ENCODE assay signal across 9 mouse cellular contexts in the genomic region with DNA sequence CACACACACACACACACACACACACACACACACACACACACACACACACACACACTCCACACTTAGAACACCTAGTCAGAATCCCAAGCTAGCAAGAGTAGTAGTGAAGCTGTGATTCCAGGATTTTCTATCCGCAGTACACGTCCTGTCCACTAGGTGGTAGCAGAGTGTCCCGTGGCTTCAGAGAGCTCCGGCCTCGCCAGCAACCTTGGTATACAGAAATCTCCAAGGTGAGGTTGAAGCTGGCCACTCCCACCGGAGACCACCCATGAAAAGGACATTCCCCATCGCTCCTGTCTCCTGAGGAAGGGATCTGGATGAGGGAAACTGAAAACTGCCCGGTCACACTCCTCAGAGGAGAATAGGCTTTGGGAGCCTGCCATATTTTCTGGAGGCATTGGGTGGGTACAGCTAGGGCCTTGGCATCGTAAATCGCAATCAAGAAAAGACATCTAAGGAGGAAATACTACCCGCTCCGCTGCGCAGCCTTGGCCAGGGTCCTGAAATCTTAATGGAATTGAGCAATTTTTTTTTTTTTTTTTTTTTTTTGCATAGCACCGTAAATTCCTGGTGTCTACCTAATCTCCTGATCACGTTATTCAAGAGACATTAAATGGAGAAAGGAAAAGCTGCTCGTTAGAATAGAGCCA.
A peak's percentile ranks its signal among the peaks of the same experiment; 100 is the strongest.
DNase-seq lines count a peak whose midpoint lies in the region; ATAC-seq and TF ChIP-seq lines count a peak whose summit lies in the region.
"Had no signal": no experiment of that assay in that cellular context is flagged by ENCODE, and none has a peak within 500 bp of the region (broad histone marks: within the 10 kb centered on the region; RNA-seq: fewer than 3 reads in every experiment).

No protein-coding gene starts in this region.

- ATAC-seq in forebrain, embryonic 14.5 days: no peak
- ATAC-seq in forebrain, embryonic 12.5 days (ENCODE audit: low FRiP score): no peak
- ATAC-seq in stomach, postnatal 0 days (ENCODE audit: low FRiP score, low TSS enrichment): no peak

- intact Hi-C loops in gastrocnemius, adult 2 months (cut with DNase I): loop anchor here (2.0 to 5.0 kb wide), 2 partner anchors 124 to 569 kb away; no protein-coding TSS in a partner anchor

- H3K4me2 ChIP-seq in forebrain, embryonic 14.5 days (ENCODE audit: low read length): no peak overlapping the region
- no peak overlapping the region for H3K4me2 ChIP-seq in forebrain, embryonic 12.5 days
- H3K4me2 ChIP-seq in stomach, postnatal 0 days (replicated peaks; ENCODE audit: low read depth): no peak overlapping the region
- H3K4me2 ChIP-seq: lung, embryonic 15.5 days had no signal

- H3K9me3 ChIP-seq in forebrain, embryonic 14.5 days (replicated peaks; ENCODE audit: control insufficient read depth, low read length): no peaks in the 10 kb centered on the region
- no peaks in the 10 kb centered on the region for H3K9me3 ChIP-seq in forebrain, embryonic 12.5 days
- no peaks in the 10 kb centered on the region for H3K9me3 ChIP-seq in stomach, postnatal 0 days (ENCODE audit: control insufficient read depth, low read length)
- H3K9me3 ChIP-seq: lung, embryonic 15.5 days had no signal

- H3K27ac ChIP-seq in forebrain, embryonic 14.5 days (ENCODE audit: low read depth, low read length): no peak overlapping the region
- no peak overlapping the region for H3K27ac ChIP-seq in forebrain, embryonic 12.5 days
- H3K27ac ChIP-seq in gastrocnemius, adult 2 months: no peak overlapping the region
- no peak overlapping the region for H3K27ac ChIP-seq in layer of hippocampus, adult 2 months
- no peak overlapping the region for H3K27ac ChIP-seq in stomach, postnatal 0 days (replicated peaks)
- H3K27ac ChIP-seq: lung, embryonic 15.5 days had no signal

- no peaks in the 10 kb centered on the region for H3K36me3 ChIP-seq in forebrain, embryonic 14.5 days (ENCODE audit: control insufficient read depth, insufficient read depth, low read length)
- H3K36me3 ChIP-seq in forebrain, embryonic 12.5 days (replicated peaks): no peaks in the 10 kb centered on the region
- no peaks in the 10 kb centered on the region for H3K36me3 ChIP-seq in stomach, postnatal 0 days (ENCODE audit: control insufficient read depth, insufficient read depth, low read length)
- H3K36me3 ChIP-seq: lung, embryonic 15.5 days had no signal

- no peak for TF ChIP-seq EP300 in stomach, postnatal 0 days (optimal IDR thresholded peaks at IDR 0.05)

- peak; percentile 71 for DNase-seq in forebrain, embryonic 14.5 days (ENCODE audit: low spot score)
- peak; percentile 11 for DNase-seq in CD4-positive helper T cell, adult 2 months (ENCODE audit: low read depth, low spot score)
- peak; percentile 18 for DNase-seq in c-Kit-positive CD71-positive TER-119-positive erythroid progenitor cells, embryonic 14.5 days (ENCODE audit: low spot score)
- DNase-seq in gastrocnemius, adult 2 months: peak; percentile 59
- peak; percentile 55 to 77 for DNase-seq in layer of hippocampus, adult 2 months (ENCODE audit: low spot score in 2 of 2)
- DNase-seq in lung, postnatal 25 days (ENCODE audit: low spot score): peak; percentile 19
- DNase-seq in stomach, postnatal 0 days (ENCODE audit: low spot score): peak; percentile 65

- peak; percentile 78 for TF ChIP-seq CTCF in gastrocnemius, adult 2 months (IDR thresholded peaks at IDR 0.05)
- peak; percentile 80 for TF ChIP-seq CTCF in layer of hippocampus, adult 2 months (conservative IDR thresholded peaks at IDR 0.05)
- TF ChIP-seq CTCF in stomach, postnatal 0 days (IDR thresholded peaks at IDR 0.05; ENCODE audit: low read depth): peak; percentile 92

- H3K4me1 ChIP-seq in forebrain, embryonic 14.5 days (ENCODE audit: control insufficient read depth, insufficient read depth, low read length): peaks cover 2% of the 10 kb centered on the region; the same call in 1 of the 2 replicates
- H3K4me1 ChIP-seq in forebrain, embryonic 12.5 days: peaks cover 21% of the 10 kb centered on the region
- no peaks in the 10 kb centered on the region for H3K4me1 ChIP-seq in stomach, postnatal 0 days (replicated peaks; ENCODE audit: control insufficient read depth, insufficient read depth)
- H3K4me1 ChIP-seq: lung, embryonic 15.5 days had no signal

- WGBS in forebrain, embryonic 14.5 days: 28% methylated on average over 16 of the region's 16 CpGs
- WGBS in forebrain, embryonic 12.5 days: 38% methylated on average over 16 of the region's 16 CpGs
- 30% methylated on average over 16 of the region's 16 CpGs for WGBS in stomach, postnatal 0 days

- peaks cover 5% of the 10 kb centered on the region; the same call in 1 of the 2 replicates for H3K27me3 ChIP-seq in forebrain, embryonic 14.5 days (replicated peaks; ENCODE audit: control insufficient read depth, insufficient read depth, low read length)
- H3K27me3 ChIP-seq in forebrain, embryonic 12.5 days: peaks cover 33% of the 10 kb centered on the region
- no peaks in the 10 kb centered on the region for H3K27me3 ChIP-seq in stomach, postnatal 0 days (ENCODE audit: control insufficient read depth, insufficient read depth, low read length)
- H3K27me3 ChIP-seq: lung, embryonic 15.5 days had no signal

- no peak overlapping the region for H3K9ac ChIP-seq in forebrain, embryonic 14.5 days (ENCODE audit: low read length)
- H3K9ac ChIP-seq in forebrain, embryonic 12.5 days: no peak overlapping the region
- H3K9ac ChIP-seq in stomach, postnatal 0 days (ENCODE audit: low read length): no peak overlapping the region
- H3K9ac ChIP-seq: lung, embryonic 15.5 days had no signal

- H3K4me3 ChIP-seq in forebrain, embryonic 14.5 days (ENCODE audit: low read depth, low read length): no peak overlapping the region
- no peak overlapping the region for H3K4me3 ChIP-seq in forebrain, embryonic 12.5 days (replicated peaks)
- H3K4me3 ChIP-seq in gastrocnemius, adult 2 months: no peak overlapping the region
- no peak overlapping the region; the same call in 1 of the 2 replicates for H3K4me3 ChIP-seq in layer of hippocampus, adult 2 months
- H3K4me3 ChIP-seq in stomach, postnatal 0 days (ENCODE audit: low read depth, low read length): no peak overlapping the region
- H3K4me3 ChIP-seq: lung, embryonic 15.5 days had no signal

Comparison
In these comparisons a context has a peak if more than half of its experiments do, and no peak if none do; other contexts are left out.
1. DNase-seq: peak in every context shown above with its lines; median percentile 71 in forebrain, embryonic 14.5 days; 66 in layer of hippocampus, adult 2 months; 65 in stomach, postnatal 0 days; 59 in gastrocnemius, adult 2 months; 19 in lung, postnatal 25 days; 18 in c-Kit-positive CD71-positive TER-119-positive erythroid progenitor cells, embryonic 14.5 days; 11 in CD4-positive helper T cell, adult 2 months.